Mouse (Mus musculus) MN1 (cell line): ENCODE measurements at regions not wholly inside any gene's neighbourhood (a gene's known extent, or its start where the extent isn't known, plus 50 kb on each side); places are given as distances from the start of the nearest gene placed in this dataset.

Source experiments
- DNase-seq: peaks from one replicate; pipeline ENCODE4 v3.0.0-alpha.2; 2016; ENCODE audit warnings: low spot score

GRCm38 (mm10) chr2:56083226-56083625, 647.5 kb downstream of the Kcnj3 start:
- DNase-seq = no peak

- DNase-seq = peak; percentile 24
These were observed 673.8 kb downstream of the Kcnj3 start for GRCm38 (mm10) chr2:56109531-56109930.

- no peak for DNase-seq
These were observed 674.2 kb downstream of the Kcnj3 start for GRCm38 (mm10) chr2:56109975-56110374.

- peak; percentile 69 for DNase-seq
These were observed 678.7 kb downstream of the Kcnj3 start for GRCm38 (mm10) chr2:56114469-56114868.

GRCm38 (mm10) chr2:56119368-56119767, 683.6 kb downstream of the Kcnj3 start:
- peak; percentile 53 for DNase-seq

- no peak for DNase-seq
These were observed 711.4 kb downstream of the Kcnj3 start for GRCm38 (mm10) chr2:56147107-56147615.

- no peak for DNase-seq
These were observed 760.7 kb downstream of the Kcnj3 start for GRCm38 (mm10) chr2:56196449-56196848.

GRCm38 (mm10) chr2:56227476-56227875, 791.7 kb downstream of the Kcnj3 start:
- DNase-seq = no peak

- no peak for DNase-seq
These were observed 797.3 kb downstream of the Kcnj3 start for GRCm38 (mm10) chr2:56233042-56233441.

- peak; percentile 9 for DNase-seq
These were observed 821.5 kb downstream of the Kcnj3 start for GRCm38 (mm10) chr2:56257044-56257954.

GRCm38 (mm10) chr2:56304920-56305319, 818.9 kb downstream of the Nr4a2 start:
- DNase-seq = no peak

GRCm38 (mm10) chr2:56321692-56322091, 802.1 kb downstream of the Nr4a2 start:
- no peak for DNase-seq

- no peak for DNase-seq
These were observed 801.3 kb downstream of the Nr4a2 start for GRCm38 (mm10) chr2:56322508-56322907.

GRCm38 (mm10) chr2:56335974-56336373, 787.8 kb downstream of the Nr4a2 start:
- no peak for DNase-seq

- DNase-seq = no peak
These were observed 759.7 kb downstream of the Nr4a2 start for GRCm38 (mm10) chr2:56364065-56364464.
